Mouse (Mus musculus): ENCODE results near the gene Sparc. TPM values are rescaled to one million over a fixed set of nuclear protein-coding genes. Genes with fewer than 3 reads are reported as not detected.

The Sparc gene
- polyA plus RNA-seq, 1 experiment from 2014 or later, result 272 TPM

DNA sequence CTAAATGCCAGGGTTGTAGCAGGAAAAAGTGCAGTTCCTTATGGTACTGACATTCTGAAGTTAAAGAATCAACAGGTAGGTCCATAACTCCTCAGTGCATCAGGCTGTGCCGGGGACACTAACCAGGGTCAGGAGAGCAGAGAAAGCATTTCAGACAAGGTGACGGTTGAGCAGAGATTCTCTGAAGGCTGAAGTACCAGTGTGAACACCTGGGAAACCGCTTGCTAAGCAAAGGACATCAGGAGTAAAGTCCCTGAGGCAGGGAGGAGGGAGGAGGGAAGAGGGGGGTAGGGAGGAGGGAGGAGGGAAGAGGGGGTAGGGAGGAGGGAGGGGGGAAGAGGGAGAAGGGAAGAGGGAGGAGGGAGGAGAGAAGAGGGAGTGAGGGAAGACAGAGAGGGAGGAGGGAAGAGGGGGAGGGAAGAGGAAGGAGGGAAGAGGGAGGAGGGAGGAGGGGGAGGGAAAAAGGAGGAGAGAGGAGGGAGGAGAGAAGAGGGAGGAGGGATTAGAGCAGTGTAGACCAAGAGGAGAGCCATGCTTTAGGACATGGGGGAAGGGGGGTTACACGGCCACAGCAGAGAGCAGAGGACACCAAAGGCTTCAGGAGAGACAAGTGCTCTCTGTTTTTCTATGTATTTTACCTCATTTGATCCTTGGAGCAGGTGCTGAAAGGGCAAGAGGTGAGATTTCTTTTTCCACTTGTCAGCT, 54.4 kb downstream of the Sparc start:
- no peaks in the 10 kb centered on the region for H3K4me1 ChIP-seq (ENCODE audit: insufficient read depth)
- H3K27ac ChIP-seq (ENCODE audit: low read depth), result no peak overlapping the region
- H3K27me3 ChIP-seq (ENCODE audit: insufficient read depth, low read length), result no peaks in the 10 kb centered on the region
- TF ChIP-seq EP300 (IDR thresholded peaks at IDR 0.05; ENCODE audit: low read depth) (no peak), CTCF (IDR thresholded peaks at IDR 0.05; ENCODE audit: low read depth) (no peak)
- no peak overlapping the region for H3K4me3 ChIP-seq (ENCODE audit: low read depth, low read length)
- H3K36me3 ChIP-seq (replicated peaks; ENCODE audit: insufficient read depth, low read length), result no peaks in the 10 kb centered on the region
- 57% methylated on average over 4 of the region's 4 CpGs for WGBS (ENCODE audit: insufficient replicate concordance)
- H3K4me2 ChIP-seq (ENCODE audit: low read depth, low read length), result no peak overlapping the region
- no peaks in the 10 kb centered on the region for H3K9me3 ChIP-seq (ENCODE audit: low read length)
- ATAC-seq, result no peak
- H3K9ac ChIP-seq (replicated peaks), result no peak overlapping the region
- DNase-seq, result no peak

DNA sequence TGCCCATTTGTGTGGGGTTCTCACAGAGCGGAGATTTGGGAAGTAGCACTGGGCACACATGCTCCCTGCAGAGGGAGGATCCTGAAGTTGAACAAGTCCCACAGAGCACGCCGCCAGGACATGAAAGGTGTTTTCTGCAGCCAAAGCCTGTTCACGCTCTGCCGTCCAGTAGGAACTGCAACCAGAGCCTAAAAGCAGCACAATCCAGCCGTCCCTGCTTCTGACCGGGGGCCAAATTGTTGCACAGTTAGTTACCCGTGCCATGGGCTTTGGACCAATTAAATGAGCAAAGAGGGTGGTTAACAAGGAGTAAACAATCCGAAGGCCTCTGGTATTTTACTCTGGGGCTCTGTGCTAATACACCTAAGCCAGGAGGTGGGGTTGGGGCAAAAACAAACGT, 55.2 kb downstream of the Sparc start:
- Histone ChIP-seq H3K4me1 (ENCODE audit: insufficient read depth) (no peaks in the 10 kb centered on the region), H3K27me3 (ENCODE audit: insufficient read depth, low read length) (no peaks in the 10 kb centered on the region), H3K9ac (replicated peaks) (no peak overlapping the region), H3K4me2 (ENCODE audit: low read depth, low read length) (no peak overlapping the region), H3K9me3 (ENCODE audit: low read length) (no peaks in the 10 kb centered on the region), H3K4me3 (ENCODE audit: low read depth, low read length) (no peak overlapping the region), H3K27ac (ENCODE audit: low read depth) (no peak overlapping the region), H3K36me3 (replicated peaks; ENCODE audit: insufficient read depth, low read length) (no peaks in the 10 kb centered on the region)
- TF ChIP-seq EP300 (IDR thresholded peaks at IDR 0.05; ENCODE audit: low read depth), result no peak
- no peak for TF ChIP-seq CTCF (IDR thresholded peaks at IDR 0.05; ENCODE audit: low read depth)
- WGBS (ENCODE audit: insufficient replicate concordance), result 67% methylated on average over 10 of the region's 10 CpGs
- ATAC-seq (no peak), DNase-seq (no peak)

DNA sequence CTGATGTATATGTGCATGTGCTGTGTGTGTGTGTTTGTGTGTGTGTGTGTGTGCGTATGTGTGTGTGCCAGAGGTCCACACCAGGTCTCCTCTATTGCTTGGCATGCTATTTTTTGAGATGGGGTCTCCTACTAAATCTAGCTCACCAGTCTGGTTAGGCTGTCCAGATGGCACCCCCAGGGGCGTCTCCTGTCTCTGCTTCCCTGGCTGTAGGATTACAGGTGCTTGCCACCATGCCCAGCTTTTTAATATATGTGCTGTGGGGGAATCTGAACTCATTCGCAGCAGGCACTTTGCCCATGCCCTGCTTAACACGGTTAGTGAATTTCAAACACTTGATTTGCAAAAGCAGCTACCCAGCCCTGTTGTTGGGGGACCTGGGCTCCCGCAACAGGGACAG, 57.1 kb downstream of the Sparc start:
- DNase-seq (no peak), ATAC-seq (no peak)
- no peaks in the 10 kb centered on the region for H3K4me1 ChIP-seq (ENCODE audit: insufficient read depth)
- no peak overlapping the region for H3K9ac ChIP-seq (replicated peaks)
- no peaks in the 10 kb centered on the region for H3K9me3 ChIP-seq (ENCODE audit: low read length)
- no peak overlapping the region for H3K4me3 ChIP-seq (ENCODE audit: low read depth, low read length)
- WGBS (ENCODE audit: insufficient replicate concordance), result 66% methylated on average over 5 of the region's 5 CpGs
- H3K27ac ChIP-seq (ENCODE audit: low read depth), result no peak overlapping the region
- no peaks in the 10 kb centered on the region for H3K36me3 ChIP-seq (replicated peaks; ENCODE audit: insufficient read depth, low read length)
- H3K27me3 ChIP-seq (ENCODE audit: insufficient read depth, low read length), result no peaks in the 10 kb centered on the region
- no peak overlapping the region for H3K4me2 ChIP-seq (ENCODE audit: low read depth, low read length)
- no peak for TF ChIP-seq CTCF (IDR thresholded peaks at IDR 0.05; ENCODE audit: low read depth)
- no peak for TF ChIP-seq EP300 (IDR thresholded peaks at IDR 0.05; ENCODE audit: low read depth)

DNA sequence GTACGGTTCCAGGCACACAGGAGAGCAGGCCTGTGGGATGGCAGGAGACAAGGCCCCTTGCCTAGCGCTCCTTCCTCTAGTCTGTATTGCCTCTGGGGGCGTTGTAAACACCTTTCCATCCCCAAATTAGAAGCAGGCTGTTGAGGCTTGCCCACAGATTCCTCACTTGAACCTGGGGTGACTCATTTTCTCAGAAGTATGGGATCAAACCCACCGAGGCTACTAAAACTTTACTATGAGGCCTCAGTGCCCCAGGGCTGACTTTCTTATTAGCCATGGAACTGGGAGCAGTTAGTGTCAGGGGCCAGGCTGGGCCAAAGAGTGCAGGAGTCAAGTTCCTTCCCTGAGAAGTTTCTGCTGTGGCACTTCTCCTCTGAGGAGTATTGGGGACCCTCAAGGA, 57.7 kb downstream of the Sparc start:
- H3K36me3 ChIP-seq (replicated peaks; ENCODE audit: insufficient read depth, low read length), result no peaks in the 10 kb centered on the region
- no peaks in the 10 kb centered on the region for H3K4me1 ChIP-seq (ENCODE audit: insufficient read depth)
- TF ChIP-seq CTCF (IDR thresholded peaks at IDR 0.05; ENCODE audit: low read depth), result no peak
- no peak for TF ChIP-seq EP300 (IDR thresholded peaks at IDR 0.05; ENCODE audit: low read depth)
- ATAC-seq, result no peak
- H3K4me3 ChIP-seq (ENCODE audit: low read depth, low read length), result no peak overlapping the region
- H3K27ac ChIP-seq (ENCODE audit: low read depth), result no peak overlapping the region
- no peak overlapping the region for H3K4me2 ChIP-seq (ENCODE audit: low read depth, low read length)
- no peaks in the 10 kb centered on the region for H3K9me3 ChIP-seq (ENCODE audit: low read length)
- no peaks in the 10 kb centered on the region for H3K27me3 ChIP-seq (ENCODE audit: insufficient read depth, low read length)
- no peak overlapping the region for H3K9ac ChIP-seq (replicated peaks)
- DNase-seq, result no peak
- WGBS (ENCODE audit: insufficient replicate concordance), result 60% methylated on average over 4 of the region's 4 CpGs

DNA sequence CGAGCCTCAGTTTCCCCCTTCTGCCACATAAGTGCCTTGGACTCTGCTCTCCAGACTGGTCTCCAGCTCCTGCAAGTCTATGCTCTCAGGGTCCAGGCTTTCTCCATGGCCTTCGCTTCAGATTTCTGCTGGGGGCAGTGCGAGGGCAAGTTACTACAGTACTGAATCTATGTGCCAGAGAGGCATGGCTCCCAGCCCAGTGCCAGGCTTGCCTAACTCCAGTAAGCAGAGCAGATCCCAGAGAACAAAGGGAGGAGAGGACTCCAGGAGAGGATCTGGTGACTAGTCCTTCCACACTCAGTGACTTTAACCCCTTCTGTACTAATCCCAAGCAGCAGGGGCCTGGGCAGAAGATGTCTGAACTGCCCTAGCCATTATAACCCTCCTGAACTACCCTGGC, 58.3 kb downstream of the Sparc start:
- H3K4me2 ChIP-seq (ENCODE audit: low read depth, low read length), result no peak overlapping the region
- no peaks in the 10 kb centered on the region for H3K27me3 ChIP-seq (ENCODE audit: insufficient read depth, low read length)
- no peak overlapping the region for H3K4me3 ChIP-seq (ENCODE audit: low read depth, low read length)
- DNase-seq, result no peak
- TF ChIP-seq EP300 (IDR thresholded peaks at IDR 0.05; ENCODE audit: low read depth), result no peak
- TF ChIP-seq CTCF (IDR thresholded peaks at IDR 0.05; ENCODE audit: low read depth), result no peak
- no peak overlapping the region for H3K27ac ChIP-seq (ENCODE audit: low read depth)
- H3K36me3 ChIP-seq (replicated peaks; ENCODE audit: insufficient read depth, low read length), result no peaks in the 10 kb centered on the region
- 73% methylated on average over 3 of the region's 3 CpGs for WGBS (ENCODE audit: insufficient replicate concordance)
- no peaks in the 10 kb centered on the region for H3K4me1 ChIP-seq (ENCODE audit: insufficient read depth)
- ATAC-seq, result no peak
- H3K9ac ChIP-seq (replicated peaks), result no peak overlapping the region
- H3K9me3 ChIP-seq (ENCODE audit: low read length), result no peaks in the 10 kb centered on the region

DNA sequence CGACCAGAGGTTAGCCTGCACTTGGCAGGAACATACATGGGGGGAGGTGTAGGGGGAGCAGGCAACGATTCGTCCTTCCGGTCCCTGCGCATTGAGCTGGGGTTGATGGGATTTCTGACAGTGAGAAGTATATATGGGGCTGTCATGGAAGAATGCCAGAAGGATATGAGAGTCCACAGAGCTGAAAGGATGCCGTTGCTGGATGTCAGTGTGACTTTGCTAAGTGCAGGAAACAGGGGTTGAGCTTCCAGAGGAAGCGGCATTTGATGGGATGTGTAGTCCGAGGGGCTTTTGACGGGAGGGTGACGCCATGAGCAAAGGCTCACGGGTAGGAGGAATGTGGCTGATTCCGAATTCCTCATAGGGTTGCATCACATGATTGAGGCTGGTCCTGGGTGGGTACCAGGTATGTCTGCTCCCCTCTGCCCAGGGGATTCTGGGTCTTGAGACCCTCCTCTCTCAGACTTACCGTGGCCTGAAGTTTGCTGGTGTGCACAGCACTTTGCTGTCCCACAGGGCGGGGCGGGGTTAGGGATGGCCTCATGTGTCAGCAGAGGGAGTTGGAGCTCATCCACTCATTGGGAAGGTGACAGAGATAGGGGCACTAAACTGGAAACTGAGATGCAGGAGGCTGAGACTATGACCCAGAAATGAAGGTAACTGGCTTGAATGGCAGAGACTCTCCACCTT, 64.7 kb downstream of the Sparc start:
- Histone ChIP-seq H3K4me2 (ENCODE audit: low read depth, low read length) (no peak overlapping the region), H3K27me3 (ENCODE audit: insufficient read depth, low read length) (no peaks in the 10 kb centered on the region), H3K36me3 (replicated peaks; ENCODE audit: insufficient read depth, low read length) (no peaks in the 10 kb centered on the region), H3K4me1 (ENCODE audit: insufficient read depth) (no peaks in the 10 kb centered on the region), H3K4me3 (ENCODE audit: low read depth, low read length) (no peak overlapping the region), H3K27ac (ENCODE audit: low read depth) (no peak overlapping the region), H3K9ac (replicated peaks) (no peak overlapping the region), H3K9me3 (ENCODE audit: low read length) (no peaks in the 10 kb centered on the region)
- no peak for TF ChIP-seq EP300 (IDR thresholded peaks at IDR 0.05; ENCODE audit: low read depth)
- TF ChIP-seq CTCF (IDR thresholded peaks at IDR 0.05; ENCODE audit: low read depth), result no peak
- DNase-seq, result no peak
- no peak for ATAC-seq
- WGBS (ENCODE audit: insufficient replicate concordance), result 65% methylated on average over 15 of the region's 15 CpGs

Data from liver, postnatal 0 days (tissue).